Mouse (Mus musculus) hindbrain, embryonic 11.5 days (tissue): ENCODE results near the gene Spry1. TPM values are rescaled to one million over a fixed set of nuclear protein-coding genes. Genes with fewer than 3 reads are reported as not detected.

Experiments used
- ATAC-seq: fragments of 200-750 bp; cut with Nextera tagmentation; 2 replicates; pipeline ENCODE4 v1.8.0; 2017; ENCODE audit warnings: mild to moderate bottlenecking, moderate TSS enrichment, moderate library complexity; ENCODE audit not compliant: low FRiP score
- DNase-seq: peaks from one replicate; pipeline ENCODE4 v3.0.0-alpha.2; 2015; ENCODE audit warnings: low spot score
- H3K27ac ChIP-seq: fragments of 300-500 bp; sonication (generic); 2 replicates; pipeline ENCODE4 v1.5.1; 2014; ENCODE audit warnings: mild to moderate bottlenecking, low read depth, low read length
- H3K27me3 ChIP-seq: fragments of 300-500 bp; sonication (generic); 2 replicates; pipeline ENCODE4 v1.6.1; 2014; ENCODE audit warnings: mild to moderate bottlenecking, low read length, moderate library complexity, mixed read lengths; ENCODE audit not compliant: control insufficient read depth, insufficient read depth
- H3K36me3 ChIP-seq: fragments of 300-500 bp; sonication (generic); 2 replicates; pipeline ENCODE4 v1.6.1; 2014; ENCODE audit warnings: mild to moderate bottlenecking, low read length, moderate library complexity, mixed read lengths; ENCODE audit not compliant: control insufficient read depth, insufficient read depth
- H3K4me1 ChIP-seq: fragments of 300-500 bp; sonication (generic); replicated peaks from 2 replicates; pipeline ENCODE4 v1.6.1; 2014; ENCODE audit warnings: low read length, mixed read lengths; ENCODE audit not compliant: control insufficient read depth, insufficient read depth
- H3K4me2 ChIP-seq: fragments of 300-500 bp; sonication (generic); replicated peaks from 2 replicates; pipeline ENCODE4 v1.6.1; 2014; ENCODE audit warnings: mild to moderate bottlenecking, low read depth, low read length
- H3K4me3 ChIP-seq: fragments of 300-500 bp; sonication (generic); 2 replicates; pipeline ENCODE4 v1.5.1; 2014; ENCODE audit warnings: low read depth, low read length
- H3K9ac ChIP-seq: fragments of 300-500 bp; sonication (generic); 2 replicates; pipeline ENCODE4 v1.6.1; 2014; ENCODE audit warnings: low read depth, low read length
- H3K9me3 ChIP-seq: fragments of 300-500 bp; sonication (generic); 2 replicates; pipeline ENCODE4 v1.6.1; 2016; ENCODE audit warnings: low read length; ENCODE audit not compliant: control insufficient read depth
- WGBS: fragments of 180-500 bp; shearing (Covaris S2); extraction: QIAGEN DNeasy Blood & Tissue Kit; methylation state at CpG from one replicate; pipeline ENCODE4 v1.1.7; 2014; 5-methylcytosine and 5-hydroxymethylcytosine counted together
- polyA plus RNA-seq: library from polyadenylated mRNA; unstranded; fragments of >200 nt; fragmentation: Nextera tagmentation; extraction: Ambion mirVana; gene quantifications from 2 replicates; pipeline ENCODE4 v1.2.1, GENCODE M21; 2014

Spry1 gene
- polyA plus RNA-seq, 1 experiment from 2014 or later, result 5.8 TPM

- Histone ChIP-seq H3K9ac (no peak overlapping the region), H3K9me3 (no peaks in the 10 kb centered on the region), H3K27me3 (peaks cover 5% of the 10 kb centered on the region), H3K4me1 (no peaks in the 10 kb centered on the region), H3K27ac (no peak overlapping the region), H3K4me2 (no peak overlapping the region), H3K4me3 (no peak overlapping the region), H3K36me3 (no peaks in the 10 kb centered on the region)
- DNase-seq, result no peak
- 84% methylated on average over 4 of the region's 4 CpGs for WGBS
- no peak for ATAC-seq
Observed at GRCm38 (mm10) chr3:37692945-37693344, 53.2 kb downstream of the Spry1 start.

DNA sequence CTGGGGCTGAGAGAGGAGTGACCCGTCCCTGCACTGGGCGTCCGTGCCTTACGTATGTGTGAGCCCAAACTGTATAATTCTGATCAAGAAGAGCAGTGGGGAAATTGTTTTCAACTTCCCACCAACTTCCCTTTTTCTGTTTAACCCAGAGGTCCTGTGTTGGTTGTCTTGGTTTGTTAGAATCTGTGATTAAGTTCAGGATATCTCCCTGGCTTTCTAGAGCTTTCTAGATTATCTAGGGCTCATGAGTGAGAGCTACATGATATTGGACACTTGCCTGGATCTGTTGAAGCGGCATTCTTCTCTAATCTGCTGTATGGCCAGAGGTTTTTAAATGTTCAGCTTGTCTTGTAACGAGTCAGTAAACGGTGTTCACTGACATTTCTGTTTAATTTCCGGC lies 53.8 kb downstream of the Spry1 start:
- no peaks in the 10 kb centered on the region for H3K9me3 ChIP-seq
- no peak for ATAC-seq
- WGBS, result 89% methylated on average over 8 of the region's 8 CpGs
- H3K36me3 ChIP-seq, result no peaks in the 10 kb centered on the region
- DNase-seq, result no peak
- H3K27me3 ChIP-seq, result no peaks in the 10 kb centered on the region
- no peaks in the 10 kb centered on the region for H3K4me1 ChIP-seq
- no peak overlapping the region for H3K27ac ChIP-seq
- no peak overlapping the region for H3K4me3 ChIP-seq
- H3K4me2 ChIP-seq, result no peak overlapping the region
- no peak overlapping the region for H3K9ac ChIP-seq

Other genes starting within 250 kb of the Spry1 start
- gene Spata5, start 220.1 kb upstream of the Spry1 start, polyA plus RNA-seq, result 41.9 and 44.1 TPM in 2 replicates
- gene Nudt6, start 219.7 kb upstream of the Spry1 start, polyA plus RNA-seq, result 4.1 and 4.8 TPM in 2 replicates
- 2.9 and 3.0 TPM in 2 replicates for gene Gm5148, start 84.5 kb downstream of the Spry1 start, polyA plus RNA-seq